Mouse (Mus musculus) CD4-positive naive resting alpha-beta T cell, adult 57 days (primary cell): ENCODE results near the gene Cnppd1. TPM values are rescaled to one million over a fixed set of nuclear protein-coding genes. Genes with fewer than 3 reads are reported as not detected.

Source experiments
- total RNA-seq: library from RNA; stranded (reverse); gene quantifications from one replicate; pipeline ENCODE4 v1.2.4, GENCODE M21; 2023

The Cnppd1 gene
- 128 TPM for total RNA-seq

GRCm38 (mm10) chr1:75142301-75143261, at the start of gene Cnppd1, which contains the start of gene Retreg2:
Gene Cnppd1 (minus strand): TSS chr1:75142711.
Gene Retreg2 (plus strand): TSS chr1:75142778.

GRCm38 (mm10) chr1:75191622-75192402, 49.3 kb upstream of the Cnppd1 start, which contains the start of the genes Ankzf1 and Atg9a:
Gene Ankzf1 (plus strand): TSS chr1:75192151.
Gene Atg9a (minus strand): TSS chr1:75192196.

GRCm38 (mm10) chr1:75180105-75180590, 37.6 kb upstream of the Cnppd1 start, which contains the start of gene Abcb6:
Gene Abcb6 (minus strand): TSS chr1:75180392.

GRCm38 (mm10) chr1:75168472-75169464, 26.3 kb upstream of the Cnppd1 start, which contains the start of gene Zfand2b:
Gene Zfand2b (plus strand): TSS chr1:75168646.

GRCm38 (mm10) chr1:75133421-75134207, 8.9 kb downstream of the Cnppd1 start, which contains the start of gene Slc23a3:
Gene Slc23a3 (minus strand): TSS chr1:75133890.

GRCm38 (mm10) chr1:75124346-75125321, 17.9 kb downstream of the Cnppd1 start, which contains the start of gene Nhej1:
Gene Nhej1 (minus strand): TSS chr1:75125200.

Other genes starting within 250 kb of the Cnppd1 start
- not detected for gene Cryba2, start 249.6 kb downstream of the Cnppd1 start, total RNA-seq
- gene Cfap65, start 207.1 kb downstream of the Cnppd1 start, total RNA-seq, result not detected
- gene Ihh, start 191.0 kb downstream of the Cnppd1 start, total RNA-seq, result 0.24 TPM
- 4.0 TPM for gene Nhej1, start 17.5 kb downstream of the Cnppd1 start, total RNA-seq
- 3.0 TPM for gene Slc23a3, start 8.8 kb downstream of the Cnppd1 start, total RNA-seq
- 87.9 TPM for gene Retreg2, start 67 bp upstream of the Cnppd1 start, total RNA-seq
- 42.9 TPM for gene Zfand2b, start 25.9 kb upstream of the Cnppd1 start, total RNA-seq
- 3.8 TPM for gene Abcb6, start 37.7 kb upstream of the Cnppd1 start, total RNA-seq
- 27.2 TPM for gene Ankzf1, start 49.4 kb upstream of the Cnppd1 start, total RNA-seq
- 38.5 TPM for gene Atg9a, start 49.5 kb upstream of the Cnppd1 start, total RNA-seq
- gene Glb1l, start 68.1 kb upstream of the Cnppd1 start, total RNA-seq, result 7.8 TPM
- gene Stk16, start 68.1 kb upstream of the Cnppd1 start, total RNA-seq, result 74.9 TPM
- 192 TPM for gene Tuba4a, start 77.2 kb upstream of the Cnppd1 start, total RNA-seq
- gene A630095N17Rik, start 89.4 kb upstream of the Cnppd1 start, total RNA-seq, result not detected
- 57.5 TPM for gene Dnajb2, start 93.7 kb upstream of the Cnppd1 start, total RNA-seq
- gene Ptprn, start 121.8 kb upstream of the Cnppd1 start, total RNA-seq, result 0.53 TPM
- not detected for gene Resp18, start 135.7 kb upstream of the Cnppd1 start, total RNA-seq
- gene Dnpep, start 175.3 kb upstream of the Cnppd1 start, total RNA-seq, result 33.5 TPM
- gene Des, start 217.6 kb upstream of the Cnppd1 start, total RNA-seq, result 0.38 TPM
- gene Speg, start 232.6 kb upstream of the Cnppd1 start, total RNA-seq, result 0.41 TPM